Mouse (Mus musculus) heart, postnatal 10 days (tissue): Measurements from ENCODE around the gene Btbd35f22. TPM values are rescaled to one million over a fixed set of nuclear protein-coding genes. Genes with fewer than 3 reads are reported as not detected.
"Not testable (repeated sequence)": the region's sequence is repeated elsewhere in the genome, so short reads cannot be mapped to it uniquely, and the experiment has no call there.

Experiments used
- DNase-seq, 2 experiments: peaks; one replicate each; pipeline ENCODE4 v3.0.0; 2021
- intact Hi-C: fragments of 180-260 bp; cut with DNase I; formaldehyde crosslinking; loops from one replicate; pipeline ENCODE4 v1.15.1; 2025
- total RNA-seq, 2 experiments: library from RNA; stranded (reverse); gene quantifications; 2 replicates each; pipeline ENCODE4 v1.2.3; 2021

Gene Btbd35f22
- not detected for total RNA-seq

- intact Hi-C loops, DNase-seq: not testable (repeated sequence)
Measured at GRCm38 (mm10) chrX:32047529-32047928, at the start of gene Btbd35f22. Btbd35f22 (plus strand) TSS chrX:32047829.

Other genes starting within 250 kb of the Btbd35f22 start
- gene Gm21637, start 85.8 kb upstream of the Btbd35f22 start, total RNA-seq = not detected
- gene Btbd35f2, start 230.6 kb downstream of the Btbd35f22 start, total RNA-seq = not detected